Mouse (Mus musculus) neural tube, embryonic 11.5 days (tissue): ENCODE data around the gene Slc35e3. TPM values are rescaled to one million over a fixed set of nuclear protein-coding genes. Genes with fewer than 3 reads are reported as not detected.

Experiments
- ATAC-seq: fragments of 200-750 bp; cut with Nextera tagmentation; 2 replicates; pipeline ENCODE4 v1.8.0; 2017; ENCODE audit warnings: moderate number of reproducible peaks, mild to moderate bottlenecking, moderate TSS enrichment, moderate library complexity; ENCODE audit not compliant: insufficient read depth, low FRiP score, low TSS enrichment
- DNase-seq: peaks from one replicate; pipeline ENCODE4 v3.0.0-alpha.2; 2015; ENCODE audit warnings: low spot score
- H3K27ac ChIP-seq: fragments of 300-500 bp; sonication (generic); 2 replicates; pipeline ENCODE4 v1.5.1; 2014; ENCODE audit warnings: low read depth, mild to moderate bottlenecking, low read length
- H3K27me3 ChIP-seq: fragments of 300-500 bp; sonication (generic); 2 replicates; pipeline ENCODE4 v1.6.1; 2014; ENCODE audit warnings: mild to moderate bottlenecking, low read length, mixed read lengths; ENCODE audit not compliant: control insufficient read depth, insufficient read depth
- H3K36me3 ChIP-seq: fragments of 300-500 bp; sonication (generic); 2 replicates; pipeline ENCODE4 v1.6.1; 2014; ENCODE audit warnings: mild to moderate bottlenecking, low read length, moderate library complexity, mixed read lengths; ENCODE audit not compliant: control insufficient read depth, insufficient read depth
- H3K4me1 ChIP-seq: fragments of 300-500 bp; sonication (generic); 2 replicates; pipeline ENCODE4 v1.6.1; 2014; ENCODE audit warnings: low read length, mixed read lengths; ENCODE audit not compliant: control insufficient read depth, insufficient read depth
- H3K4me2 ChIP-seq: fragments of 300-500 bp; sonication (generic); 2 replicates; pipeline ENCODE4 v1.6.1; 2014; ENCODE audit warnings: low read depth, mild to moderate bottlenecking, moderate library complexity
- H3K4me3 ChIP-seq: fragments of 300-500 bp; sonication (generic); 2 replicates; pipeline ENCODE4 v1.5.1; 2014; ENCODE audit warnings: low read depth, low read length
- H3K9ac ChIP-seq: fragments of 300-500 bp; sonication (generic); 2 replicates; pipeline ENCODE4 v1.6.1; 2014; ENCODE audit warnings: mild to moderate bottlenecking, low read length
- H3K9me3 ChIP-seq: fragments of 300-500 bp; sonication (generic); 2 replicates; pipeline ENCODE4 v1.6.1; 2016; ENCODE audit warnings: low read length; ENCODE audit not compliant: control insufficient read depth
- WGBS: fragments of 180-500 bp; shearing (Covaris S2); extraction: QIAGEN DNeasy Blood & Tissue Kit; methylation state at CpG from one replicate; pipeline ENCODE4 v1.1.7; 2014; 5-methylcytosine and 5-hydroxymethylcytosine counted together
- polyA plus RNA-seq: library from polyadenylated mRNA; unstranded; fragments of >200 nt; fragmentation: Nextera tagmentation; extraction: Ambion mirVana; gene quantifications from 2 replicates; pipeline ENCODE4 v1.2.1, GENCODE M21; 2014

Gene Slc35e3
- polyA plus RNA-seq, 1 experiment from 2014 or later = 21.2 TPM

- H3K36me3 ChIP-seq = no peaks in the 10 kb centered on the region
- no peaks in the 10 kb centered on the region for H3K4me1 ChIP-seq
- no peak overlapping the region for H3K4me3 ChIP-seq
- H3K4me2 ChIP-seq = no peak overlapping the region
- no peaks in the 10 kb centered on the region for H3K27me3 ChIP-seq
- WGBS = 86% methylated on average over 5 of the region's 5 CpGs
- H3K9me3 ChIP-seq = no peaks in the 10 kb centered on the region
- H3K27ac ChIP-seq = no peak overlapping the region
- DNase-seq = no peak
- ATAC-seq = no peak
- H3K9ac ChIP-seq = no peak overlapping the region
These were observed 17.6 kb downstream of the Slc35e3 start for GRCm38 (mm10) chr10:117728574-117728973.

- ATAC-seq = no peak
These were observed 18.6 kb downstream of the Slc35e3 start for GRCm38 (mm10) chr10:117727518-117728110.

GRCm38 (mm10) chr10:117726888-117727385 lies 19.2 kb downstream of the Slc35e3 start:
- WGBS = 96% methylated on average over 4 of the region's 4 CpGs
- no peak for ATAC-seq
- no peak for DNase-seq

More at GRCm38 (mm10) chr10:117727518-117728110, 18.6 kb downstream of the Slc35e3 start:
- Histone ChIP-seq H3K4me3 (no peak overlapping the region), H3K9me3 (no peaks in the 10 kb centered on the region), H3K27ac (no peak overlapping the region), H3K4me2 (no peak overlapping the region), H3K27me3 (no peaks in the 10 kb centered on the region), H3K9ac (no peak overlapping the region), H3K36me3 (no peaks in the 10 kb centered on the region), H3K4me1 (no peaks in the 10 kb centered on the region)
- DNase-seq = no peak
- WGBS = 90% methylated on average over 9 of the region's 9 CpGs

GRCm38 (mm10) chr10:117726350-117726749 lies 19.8 kb downstream of the Slc35e3 start:
- no peak overlapping the region for H3K4me3 ChIP-seq
- no peaks in the 10 kb centered on the region for H3K4me1 ChIP-seq
- no peak for ATAC-seq
- no peak for DNase-seq
- H3K27ac ChIP-seq = no peak overlapping the region
- H3K36me3 ChIP-seq = no peaks in the 10 kb centered on the region
- H3K9ac ChIP-seq = no peak overlapping the region
- no peaks in the 10 kb centered on the region for H3K27me3 ChIP-seq
- WGBS = 91% methylated on average over 4 of the region's 4 CpGs
- no peaks in the 10 kb centered on the region for H3K9me3 ChIP-seq
- no peak overlapping the region for H3K4me2 ChIP-seq

More at GRCm38 (mm10) chr10:117726888-117727385, 19.2 kb downstream of the Slc35e3 start:
- no peak overlapping the region for H3K27ac ChIP-seq
- no peaks in the 10 kb centered on the region for H3K27me3 ChIP-seq
- no peak overlapping the region for H3K4me2 ChIP-seq
- H3K4me3 ChIP-seq = no peak overlapping the region
- no peaks in the 10 kb centered on the region for H3K9me3 ChIP-seq
- no peaks in the 10 kb centered on the region for H3K4me1 ChIP-seq
- no peaks in the 10 kb centered on the region for H3K36me3 ChIP-seq
- H3K9ac ChIP-seq = no peak overlapping the region

GRCm38 (mm10) chr10:117725671-117726070 lies 20.5 kb downstream of the Slc35e3 start:
- DNase-seq (no peak), ATAC-seq (no peak)
- Histone ChIP-seq H3K9ac (no peak overlapping the region), H3K27ac (no peak overlapping the region), H3K9me3 (no peaks in the 10 kb centered on the region), H3K27me3 (no peaks in the 10 kb centered on the region), H3K4me3 (no peak overlapping the region), H3K4me1 (no peaks in the 10 kb centered on the region), H3K4me2 (no peak overlapping the region), H3K36me3 (no peaks in the 10 kb centered on the region)
- 78% methylated on average over 7 of the region's 7 CpGs for WGBS

GRCm38 (mm10) chr10:117724804-117725361 lies 21.3 kb downstream of the Slc35e3 start:
- WGBS = 95% methylated on average over 3 of the region's 3 CpGs
- Histone ChIP-seq H3K9me3 (no peaks in the 10 kb centered on the region), H3K27me3 (no peaks in the 10 kb centered on the region), H3K4me2 (no peak overlapping the region), H3K4me1 (no peaks in the 10 kb centered on the region), H3K36me3 (no peaks in the 10 kb centered on the region), H3K4me3 (no peak overlapping the region), H3K27ac (no peak overlapping the region), H3K9ac (no peak overlapping the region)
- DNase-seq = no peak
- ATAC-seq = no peak

GRCm38 (mm10) chr10:117724136-117724718 lies 21.9 kb downstream of the Slc35e3 start:
- no peaks in the 10 kb centered on the region for H3K27me3 ChIP-seq
- no peaks in the 10 kb centered on the region for H3K36me3 ChIP-seq
- 86% methylated on average over 5 of the region's 5 CpGs for WGBS
- H3K4me1 ChIP-seq = no peaks in the 10 kb centered on the region
- H3K9me3 ChIP-seq = no peaks in the 10 kb centered on the region
- no peak for DNase-seq
- no peak for ATAC-seq
- no peak overlapping the region for H3K9ac ChIP-seq
- H3K4me3 ChIP-seq = no peak overlapping the region
- H3K27ac ChIP-seq = no peak overlapping the region
- H3K4me2 ChIP-seq = no peak overlapping the region

GRCm38 (mm10) chr10:117718161-117719119 lies 27.7 kb downstream of the Slc35e3 start:
- Histone ChIP-seq H3K4me3 (no peak overlapping the region), H3K36me3 (no peaks in the 10 kb centered on the region), H3K9ac (no peak overlapping the region), H3K4me1 (0 out of 2 replicates have a peak, but pooled peaks cover 2% of the 10 kb centered on the region), H3K27ac (no peak overlapping the region), H3K27me3 (no peaks in the 10 kb centered on the region), H3K9me3 (no peaks in the 10 kb centered on the region), H3K4me2 (no peak overlapping the region)
- no peak for DNase-seq
- ATAC-seq = no peak
- 74% methylated on average over 19 of the region's 19 CpGs for WGBS
